30 mouse cellular contexts compared by ENCODE assay signal in the genomic region with DNA sequence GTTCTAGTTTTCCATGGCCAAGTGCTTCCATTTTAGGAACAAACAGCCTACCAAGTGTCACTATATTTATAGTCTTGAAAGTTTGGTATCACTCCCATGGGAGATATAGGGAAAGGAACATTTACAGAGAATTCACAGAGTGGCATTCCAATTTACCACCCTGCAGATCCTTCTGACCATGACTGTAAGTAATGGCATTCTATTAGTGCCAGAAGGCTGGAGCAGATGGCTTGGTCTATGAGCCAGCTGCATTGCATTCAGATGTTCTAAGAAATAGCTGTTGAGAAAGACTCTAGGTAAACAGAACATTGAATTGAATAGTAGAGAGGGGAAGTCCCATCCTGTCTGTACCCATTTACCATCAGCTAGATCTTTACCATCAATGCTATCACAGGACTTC.
A peak's percentile ranks its signal among the peaks of the same experiment; 100 is the strongest.
DNase-seq lines count a peak whose midpoint lies in the region; ATAC-seq and TF ChIP-seq lines count a peak whose summit lies in the region.
"Had no signal": no experiment of that assay in that cellular context is flagged by ENCODE, and none has a peak within 500 bp of the region (broad histone marks: within the 10 kb centered on the region; RNA-seq: fewer than 3 reads in every experiment).

No protein-coding gene starts in this region.

- H3K27me3 ChIP-seq in midbrain, postnatal 0 days (ENCODE audit: insufficient read depth, low read length), result no peaks in the 10 kb centered on the region
- H3K27me3 ChIP-seq in midbrain, embryonic 13.5 days, result no peaks in the 10 kb centered on the region
- H3K27me3 ChIP-seq: CH12.LX; embryonic facial prominence, embryonic 13.5 days; hindbrain, embryonic 15.5 days; intestine, embryonic 15.5 days; limb, embryonic 12.5 days; midbrain, embryonic 12.5 days; neural tube, embryonic 12.5 days; Patski had no signal

- H3K9ac ChIP-seq in midbrain, postnatal 0 days (replicated peaks; ENCODE audit: low read length, poor library complexity, severe bottlenecking), result no peak overlapping the region
- no peak overlapping the region for H3K9ac ChIP-seq in midbrain, embryonic 13.5 days (replicated peaks)
- H3K9ac ChIP-seq: embryonic facial prominence, embryonic 13.5 days; forebrain, embryonic 13.5 days; hindbrain, embryonic 15.5 days; intestine, embryonic 15.5 days; limb, embryonic 12.5 days; liver, postnatal 0 days; midbrain, embryonic 12.5 days; neural tube, embryonic 12.5 days had no signal

- TF ChIP-seq CTCF in midbrain, postnatal 0 days (IDR thresholded peaks at IDR 0.05), result no peak

- H3K36me3 ChIP-seq in midbrain, postnatal 0 days (ENCODE audit: insufficient read depth, low read length), result no peaks in the 10 kb centered on the region
- H3K36me3 ChIP-seq in midbrain, embryonic 13.5 days, result no peaks in the 10 kb centered on the region
- H3K36me3 ChIP-seq: embryonic facial prominence, embryonic 13.5 days; G1E; heart, embryonic 10.5 days; hindbrain, embryonic 15.5 days; intestine, embryonic 15.5 days; limb, embryonic 12.5 days; midbrain, embryonic 12.5 days; neural tube, embryonic 12.5 days had no signal

- H3K9me3 ChIP-seq in midbrain, postnatal 0 days (ENCODE audit: low read length), result no peaks in the 10 kb centered on the region
- H3K9me3 ChIP-seq in midbrain, embryonic 13.5 days, result no peaks in the 10 kb centered on the region
- H3K9me3 ChIP-seq: embryonic facial prominence, embryonic 13.5 days; forebrain, embryonic 13.5 days; heart, embryonic 10.5 days; hindbrain, embryonic 15.5 days; intestine, embryonic 15.5 days; limb, embryonic 12.5 days; midbrain, embryonic 12.5 days; neural tube, embryonic 12.5 days had no signal

- H3K4me3 ChIP-seq in midbrain, postnatal 0 days (ENCODE audit: low read depth, low read length), result no peak overlapping the region
- H3K4me3 ChIP-seq in midbrain, embryonic 13.5 days (replicated peaks), result no peak overlapping the region
- H3K4me3 ChIP-seq: embryonic facial prominence, embryonic 13.5 days; erythroblast, embryonic 14.5 days; forebrain, embryonic 13.5 days; heart, embryonic 10.5 days; hindbrain, embryonic 15.5 days; intestine, embryonic 15.5 days; limb, embryonic 12.5 days; midbrain, embryonic 12.5 days; neural tube, embryonic 12.5 days had no signal

- no peak overlapping the region for H3K27ac ChIP-seq in midbrain, postnatal 0 days (ENCODE audit: low read depth, low read length)
- no peak overlapping the region for H3K27ac ChIP-seq in midbrain, embryonic 13.5 days
- H3K27ac ChIP-seq: embryonic facial prominence, embryonic 13.5 days; forebrain, embryonic 13.5 days; heart, embryonic 10.5 days; hindbrain, embryonic 15.5 days; intestine, embryonic 15.5 days; limb, embryonic 12.5 days; midbrain, embryonic 12.5 days; neural tube, embryonic 12.5 days had no signal

- DNase-seq in midbrain, postnatal 0 days (ENCODE audit: low spot score), result peak; percentile 48
- DNase-seq in cerebellum, adult 9-10 months, result peak; percentile 83
- DNase-seq in layer of hippocampus, adult 18-20 months (ENCODE audit: low spot score in 2 of 2), result peak; percentile 50 to 65
- DNase-seq in urinary bladder, postnatal 25 days (ENCODE audit: low spot score), result no peak
- no peak for DNase-seq in right cerebral cortex, postnatal 36 days (ENCODE audit: low spot score in 2 of 2)
- no peak for DNase-seq in testis, postnatal 14 days (ENCODE audit: low spot score)
- DNase-seq: adrenal gland, postnatal 36 days; B cell, adult 2 months; gastrocnemius, postnatal 10 days; heart, postnatal 4 days; kidney, adult 9 months; kidney, postnatal 25 days; liver, postnatal 0 days; lung, postnatal 10 days; right cerebral cortex, postnatal 14 days; thymus, postnatal 14 days had no signal

- ATAC-seq in midbrain, postnatal 0 days (ENCODE audit: low FRiP score), result no peak
- no peak for ATAC-seq in midbrain, embryonic 13.5 days
- ATAC-seq: forebrain, embryonic 13.5 days; intestine, embryonic 15.5 days; liver, postnatal 0 days; Patski had no signal

- no peaks in the 10 kb centered on the region for H3K4me1 ChIP-seq in midbrain, postnatal 0 days (ENCODE audit: insufficient read depth, low read length)
- no peaks in the 10 kb centered on the region for H3K4me1 ChIP-seq in midbrain, embryonic 13.5 days (replicated peaks)
- H3K4me1 ChIP-seq: embryonic facial prominence, embryonic 13.5 days; forebrain, embryonic 13.5 days; heart, embryonic 10.5 days; hindbrain, embryonic 15.5 days; intestine, embryonic 15.5 days; limb, embryonic 12.5 days; midbrain, embryonic 12.5 days; neural tube, embryonic 12.5 days had no signal

- no peak overlapping the region for H3K4me2 ChIP-seq in midbrain, postnatal 0 days (ENCODE audit: low read depth, low read length, poor library complexity, severe bottlenecking)
- H3K4me2 ChIP-seq in midbrain, embryonic 13.5 days (replicated peaks), result no peak overlapping the region
- H3K4me2 ChIP-seq: embryonic facial prominence, embryonic 13.5 days; forebrain, embryonic 13.5 days; hindbrain, embryonic 15.5 days; intestine, embryonic 15.5 days; limb, embryonic 12.5 days; liver, embryonic 11.5 days; midbrain, embryonic 12.5 days; neural tube, embryonic 12.5 days had no signal

Comparison
In these comparisons a context has a peak if more than half of its experiments do, and no peak if none do; other contexts are left out.
1. DNase-seq: peak in midbrain, postnatal 0 days (single experiment), cerebellum, adult 9-10 months (single experiment) and layer of hippocampus, adult 18-20 months (2 of 2); none in urinary bladder, postnatal 25 days (single experiment), right cerebral cortex, postnatal 36 days (0 of 2) and testis, postnatal 14 days (single experiment).